Mouse (Mus musculus): ENCODE measurements at regions not wholly inside any gene's neighbourhood (a gene's known extent, or its start where the extent isn't known, plus 50 kb on each side); places are given as distances from the start of the nearest gene placed in this dataset.

- no peak for DNase-seq (ENCODE audit: low spot score in 2 of 2)
Observed at GRCm38 (mm10) chr13:64007688-64008087, 81.3 kb downstream of the Hsd17b3 start.

GRCm38 (mm10) chr13:64002945-64003459 lies 86.0 kb downstream of the Hsd17b3 start:
- DNase-seq (ENCODE audit: low spot score in 2 of 2): no peak

- DNase-seq (ENCODE audit: low spot score in 2 of 2): no peak
Observed at GRCm38 (mm10) chr13:64000303-64000702, 88.7 kb downstream of the Hsd17b3 start.

- no peak for DNase-seq (ENCODE audit: low spot score in 2 of 2)
Observed at GRCm38 (mm10) chr13:63998647-63999046, 90.4 kb downstream of the Hsd17b3 start.

- DNase-seq (ENCODE audit: low spot score in 2 of 2): no peak
Observed at GRCm38 (mm10) chr13:63993857-63994477, 95.1 kb downstream of the Hsd17b3 start.

- DNase-seq (ENCODE audit: low spot score in 2 of 2): no peak
Observed at GRCm38 (mm10) chr13:63992989-63993388, 96.0 kb downstream of the Hsd17b3 start.

- peak in 1 of 2 experiments; percentile 17 for DNase-seq (ENCODE audit: low spot score in 2 of 2)
Observed at GRCm38 (mm10) chr13:63990480-63990958, 98.5 kb downstream of the Hsd17b3 start.

GRCm38 (mm10) chr13:63989769-63990168 lies 99.3 kb downstream of the Hsd17b3 start:
- no peak for DNase-seq (ENCODE audit: low spot score in 2 of 2)

- DNase-seq (ENCODE audit: low spot score in 2 of 2): no peak
Observed at GRCm38 (mm10) chr13:63988263-63988662, 100.8 kb downstream of the Hsd17b3 start.

GRCm38 (mm10) chr13:63986681-63987080 lies 102.3 kb downstream of the Hsd17b3 start:
- no peak for DNase-seq (ENCODE audit: low spot score in 2 of 2)

GRCm38 (mm10) chr13:63985590-63985989 lies 103.4 kb downstream of the Hsd17b3 start:
- DNase-seq (ENCODE audit: low spot score in 2 of 2): no peak

GRCm38 (mm10) chr13:63985086-63985485 lies 103.9 kb downstream of the Hsd17b3 start:
- DNase-seq (ENCODE audit: low spot score in 2 of 2): no peak

- no peak for DNase-seq (ENCODE audit: low spot score in 2 of 2)
Observed at GRCm38 (mm10) chr13:63980012-63980691, 108.9 kb downstream of the Hsd17b3 start.

GRCm38 (mm10) chr13:63979581-63979980 lies 109.4 kb downstream of the Hsd17b3 start:
- no peak for DNase-seq (ENCODE audit: low spot score in 2 of 2)

- no peak for DNase-seq (ENCODE audit: low spot score in 2 of 2)
Observed at GRCm38 (mm10) chr13:63969907-63970306, 119.1 kb downstream of the Hsd17b3 start.

- DNase-seq (ENCODE audit: low spot score in 2 of 2): no peak
Observed at GRCm38 (mm10) chr13:63968623-63969022, 120.4 kb downstream of the Hsd17b3 start.

- DNase-seq (ENCODE audit: low spot score in 2 of 2): peak in 1 of 2 experiments; percentile 7
Observed at GRCm38 (mm10) chr13:63957098-63957497, 131.9 kb downstream of the Hsd17b3 start.

GRCm38 (mm10) chr13:63954305-63954704 lies 134.7 kb downstream of the Hsd17b3 start:
- no peak for DNase-seq (ENCODE audit: low spot score in 2 of 2)

GRCm38 (mm10) chr13:63951922-63952734 lies 136.9 kb downstream of the Hsd17b3 start:
- no peak for DNase-seq (ENCODE audit: low spot score in 2 of 2)

GRCm38 (mm10) chr13:63951136-63951535 lies 136.1 kb downstream of the Ercc6l2 start:
- DNase-seq (ENCODE audit: low spot score in 2 of 2): no peak
